Mouse (Mus musculus) left cerebral cortex, adult 8-10 months (tissue): Measurements from ENCODE around the gene Tmem100. TPM values are rescaled to one million over a fixed set of nuclear protein-coding genes. Genes with fewer than 3 reads are reported as not detected.
A peak's percentile ranks its signal among the peaks of the same experiment; 100 is the strongest.

Source experiments
- DNase-seq, 2 experiments: peaks; one replicate each; pipeline ENCODE4 v3.0.0; 2022; ENCODE audit warnings: low spot score in 2 of 2
- total RNA-seq, 4 experiments: library from RNA; stranded (reverse); gene quantifications; 2 replicates each; pipeline ENCODE4 v1.2.4; 2022

Gene Tmem100
- total RNA-seq, 4 experiments from 2014 or later, result 10.9 to 15.8 (median 12.7) TPM

GRCm38 (mm10) chr11:90013657-90014056 lies 16.5 kb upstream of the Tmem100 start:
- DNase-seq, result no peak

GRCm38 (mm10) chr11:90015281-90015680 lies 14.9 kb upstream of the Tmem100 start:
- no peak for DNase-seq

- DNase-seq, result no peak
Observed at GRCm38 (mm10) chr11:90019161-90019560, 11.0 kb upstream of the Tmem100 start.

GRCm38 (mm10) chr11:90025891-90026801 lies 4.0 kb upstream of the Tmem100 start:
- no peak for DNase-seq

- no peak for DNase-seq
Observed at GRCm38 (mm10) chr11:90026802-90027174, 3.4 kb upstream of the Tmem100 start.

- DNase-seq, result no peak
Observed at GRCm38 (mm10) chr11:90027216-90027615, 2.9 kb upstream of the Tmem100 start.

GRCm38 (mm10) chr11:90028746-90029145 lies 1.4 kb upstream of the Tmem100 start:
- no peak for DNase-seq

- no peak for DNase-seq
Observed at GRCm38 (mm10) chr11:90029354-90029753, 794 bp upstream of the Tmem100 start.

- peak in 1 of 2 experiments; percentile 23 for DNase-seq
Observed at GRCm38 (mm10) chr11:90030557-90030956, 409 bp downstream of the Tmem100 start.

GRCm38 (mm10) chr11:90031076-90031475 lies 928 bp downstream of the Tmem100 start:
- DNase-seq, result no peak

GRCm38 (mm10) chr11:90032807-90033206 lies 2.7 kb downstream of the Tmem100 start:
- DNase-seq, result no peak

GRCm38 (mm10) chr11:90033442-90033841 lies 3.3 kb downstream of the Tmem100 start:
- DNase-seq, result no peak

GRCm38 (mm10) chr11:90034646-90035045 lies 4.5 kb downstream of the Tmem100 start:
- DNase-seq, result no peak

GRCm38 (mm10) chr11:90035532-90035931 lies 5.4 kb downstream of the Tmem100 start:
- DNase-seq, result no peak

GRCm38 (mm10) chr11:90036416-90036815 lies 6.3 kb downstream of the Tmem100 start:
- DNase-seq, result no peak

- peak in 1 of 2 experiments; percentile 19 for DNase-seq
Observed at GRCm38 (mm10) chr11:90038022-90038421, 7.9 kb downstream of the Tmem100 start.

GRCm38 (mm10) chr11:90044459-90044858 lies 14.3 kb downstream of the Tmem100 start:
- DNase-seq, result no peak

GRCm38 (mm10) chr11:90046211-90046610 lies 16.1 kb downstream of the Tmem100 start:
- no peak for DNase-seq

- no peak for DNase-seq
Observed at GRCm38 (mm10) chr11:90047271-90047670, 17.1 kb downstream of the Tmem100 start.

- no peak for DNase-seq
Observed at GRCm38 (mm10) chr11:90050016-90050415, 19.9 kb downstream of the Tmem100 start.

GRCm38 (mm10) chr11:90052785-90053184 lies 22.6 kb downstream of the Tmem100 start:
- DNase-seq, result no peak

- DNase-seq, result no peak
Observed at GRCm38 (mm10) chr11:90053820-90054219, 23.7 kb downstream of the Tmem100 start.

GRCm38 (mm10) chr11:90054401-90054800 lies 24.3 kb downstream of the Tmem100 start:
- no peak for DNase-seq
